Mouse (Mus musculus): ENCODE measurements around the gene Maf.

Gene Maf

DNA sequence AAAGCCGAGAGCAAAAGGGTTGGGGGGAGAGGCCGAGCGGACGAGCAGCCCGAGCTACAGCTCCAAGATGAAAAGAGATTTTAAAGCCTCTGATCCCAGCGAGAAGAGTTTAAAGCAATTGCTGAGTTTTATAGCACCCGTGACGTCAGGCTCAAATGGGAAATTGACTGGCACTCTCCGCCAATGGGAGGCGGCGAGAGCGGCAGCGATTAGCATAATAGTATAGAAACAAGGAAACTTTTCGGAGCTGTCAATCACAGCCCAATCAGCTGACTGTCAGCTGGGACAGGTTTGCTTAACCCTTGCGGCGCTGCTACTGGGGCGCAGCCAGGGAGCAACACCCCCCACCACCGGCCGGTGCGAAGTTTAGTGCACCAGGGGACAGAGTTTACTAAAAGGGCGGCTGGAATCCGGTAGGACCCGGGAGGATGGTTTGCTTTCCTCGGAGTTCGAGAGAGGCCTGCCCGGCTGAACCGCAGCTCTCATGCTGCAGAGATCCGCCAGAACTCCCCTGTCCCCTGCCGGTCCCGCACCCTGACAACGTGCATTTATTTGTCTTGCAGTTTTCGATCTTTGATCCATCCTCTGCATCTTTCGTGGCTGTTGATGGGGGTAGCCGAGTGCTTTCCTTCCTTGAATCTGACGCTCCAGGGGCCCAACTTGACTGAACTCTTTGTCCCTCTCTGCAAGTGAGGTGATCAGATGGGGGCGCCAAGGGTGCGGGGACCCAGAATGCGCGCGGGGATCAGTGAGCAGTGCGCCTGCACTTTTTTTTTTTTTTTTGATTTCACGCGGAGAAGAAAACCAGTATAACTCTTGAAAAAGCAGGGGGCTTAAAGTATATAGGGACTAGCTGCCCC, at the start of gene Maf:
TSS of gene Maf (minus strand) at position 64 of the 860 bp plus-strand sequence.
- DNase-seq (ENCODE audit: low spot score in 2 of 2), result peak; percentile 88 to 90

DNA sequence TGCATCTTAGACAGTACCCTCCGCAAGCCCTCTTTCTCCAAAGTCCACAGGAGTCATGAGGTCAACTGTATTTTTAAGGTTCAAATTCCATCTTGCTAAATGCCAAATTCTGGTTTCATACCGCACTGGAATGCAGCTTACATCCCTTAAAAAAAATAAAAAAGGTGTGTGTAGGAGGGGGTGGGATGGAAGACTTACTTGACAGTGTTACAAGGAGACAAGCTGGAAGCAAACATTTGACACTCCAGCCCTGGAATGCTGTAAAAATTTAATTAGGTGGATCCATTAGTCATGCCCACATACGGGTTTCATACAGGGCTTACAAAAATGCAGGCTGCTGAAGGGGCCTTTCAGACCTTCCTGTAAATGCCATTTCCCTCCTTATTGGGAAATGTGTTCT, 49.4 kb upstream of the Maf start:
- DNase-seq (ENCODE audit: low spot score in 2 of 2), result no peak

DNA sequence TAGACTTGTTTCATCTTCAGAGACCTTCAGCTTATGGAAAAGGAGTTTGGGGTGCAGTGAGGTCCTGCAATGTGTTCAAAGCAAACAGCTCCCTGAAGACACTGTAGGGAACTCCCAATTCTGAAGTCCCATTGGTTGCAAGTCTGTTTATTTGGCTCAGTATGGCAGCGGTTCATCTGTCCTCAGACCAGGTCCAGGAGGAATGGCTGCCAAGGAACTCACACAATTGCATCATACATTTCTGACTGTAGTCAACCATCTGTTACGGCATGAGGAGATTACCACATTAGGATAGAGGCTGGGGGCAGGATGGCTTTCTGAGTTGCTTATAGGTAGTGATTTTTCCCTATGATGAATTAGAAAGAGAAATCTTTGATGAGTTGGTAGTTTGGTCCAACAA, 48.4 kb upstream of the Maf start:
- DNase-seq (ENCODE audit: low spot score in 2 of 2), result no peak

DNA sequence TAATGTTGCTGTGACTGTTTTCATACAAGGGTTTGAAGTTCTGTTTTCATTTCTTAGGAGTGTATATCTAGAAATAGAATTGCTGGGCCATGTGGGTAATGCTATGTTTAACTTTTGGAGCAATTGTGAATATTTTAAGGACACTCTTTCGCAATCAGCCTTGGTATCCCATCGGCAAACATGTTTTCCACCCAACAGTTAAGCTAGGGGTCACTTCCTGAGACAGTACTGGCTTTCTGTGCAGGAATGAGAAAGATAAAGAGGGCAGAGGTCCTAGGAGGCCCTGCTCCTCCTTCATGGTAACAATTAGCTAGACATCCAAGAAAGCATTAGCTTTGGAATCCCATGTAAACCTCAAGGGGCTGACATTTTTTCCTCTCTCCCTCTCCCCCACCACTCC, 47.1 kb upstream of the Maf start:
- DNase-seq (ENCODE audit: low spot score in 2 of 2), result no peak

DNA sequence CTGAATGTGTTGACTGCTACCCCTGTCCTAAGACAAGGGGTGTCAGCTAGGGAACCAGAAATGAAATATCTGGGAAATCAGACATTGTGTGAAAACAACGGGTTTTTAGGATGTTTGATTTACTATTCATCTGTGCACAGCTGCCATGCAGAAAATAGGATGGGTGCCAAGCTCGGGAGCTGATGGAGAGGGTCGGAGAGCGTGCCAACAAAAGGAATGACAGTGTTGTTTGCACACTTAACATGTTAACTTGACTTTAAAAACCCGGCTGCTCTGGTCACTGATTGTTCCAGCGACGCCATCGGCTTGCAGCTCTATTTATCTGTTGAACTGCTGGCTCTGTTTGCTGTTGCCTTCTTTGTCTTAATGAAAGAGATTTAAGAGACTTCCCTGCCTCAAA, 46.2 kb upstream of the Maf start:
- no peak for DNase-seq (ENCODE audit: low spot score in 2 of 2)

DNA sequence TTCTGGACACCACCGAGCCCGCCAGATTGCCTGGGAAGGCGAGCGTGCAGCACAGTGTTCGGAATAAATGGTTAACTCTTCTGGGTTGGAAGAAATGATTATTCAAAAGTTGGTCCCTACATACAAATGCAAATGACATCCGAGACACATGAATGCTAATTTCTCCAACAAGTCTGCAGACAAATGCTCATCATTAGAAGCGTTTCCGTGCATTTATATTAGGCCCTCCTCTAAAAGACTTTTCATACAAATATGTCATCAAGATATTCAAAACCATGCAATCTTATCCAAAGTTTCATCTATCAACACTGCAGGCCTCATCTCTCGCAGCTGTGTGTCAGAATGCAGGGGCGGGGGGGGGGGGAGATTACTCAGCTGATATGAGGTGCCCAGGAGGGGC, 39.8 kb upstream of the Maf start:
- DNase-seq (ENCODE audit: low spot score in 2 of 2), result no peak

DNA sequence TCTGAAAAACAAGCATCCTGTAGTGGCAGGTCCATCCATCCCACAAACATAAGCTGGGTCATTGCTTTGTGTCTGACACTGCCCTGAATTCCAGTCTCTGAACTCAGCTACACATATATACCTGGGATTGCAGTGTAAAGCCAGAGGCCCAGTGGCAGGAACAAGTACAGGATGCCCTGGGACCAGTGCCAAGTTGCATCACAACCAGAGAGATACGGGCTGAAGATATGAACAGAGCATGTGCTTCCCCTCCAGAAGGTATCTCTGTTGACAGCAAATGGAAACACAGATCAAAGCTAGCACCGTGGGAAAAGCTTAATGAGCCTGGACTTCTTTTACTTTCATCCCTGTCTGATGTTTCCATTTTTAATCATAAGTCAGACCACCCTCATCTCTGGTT, 38.1 kb upstream of the Maf start:
- DNase-seq (ENCODE audit: low spot score in 2 of 2), result no peak

DNA sequence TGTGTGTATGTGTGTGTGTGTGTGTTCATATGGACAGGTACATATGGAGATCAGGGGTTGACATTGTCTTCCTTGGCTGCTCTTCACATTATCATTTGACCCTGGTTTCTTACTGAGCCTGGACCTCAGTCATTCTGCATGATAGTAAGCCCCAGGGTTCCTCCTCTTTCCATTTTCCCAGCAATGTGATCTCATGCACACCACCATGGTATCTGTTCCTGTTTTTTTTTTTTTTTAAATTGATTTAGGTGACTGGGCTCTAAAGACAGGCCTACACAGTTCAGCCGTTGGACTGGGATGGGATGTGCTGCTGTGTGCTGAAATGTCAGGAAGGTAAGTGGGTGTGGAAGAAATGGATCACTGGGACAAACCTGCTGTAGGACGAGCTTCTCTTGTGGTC, 35.8 kb upstream of the Maf start:
- no peak for DNase-seq (ENCODE audit: low spot score in 2 of 2)

DNA sequence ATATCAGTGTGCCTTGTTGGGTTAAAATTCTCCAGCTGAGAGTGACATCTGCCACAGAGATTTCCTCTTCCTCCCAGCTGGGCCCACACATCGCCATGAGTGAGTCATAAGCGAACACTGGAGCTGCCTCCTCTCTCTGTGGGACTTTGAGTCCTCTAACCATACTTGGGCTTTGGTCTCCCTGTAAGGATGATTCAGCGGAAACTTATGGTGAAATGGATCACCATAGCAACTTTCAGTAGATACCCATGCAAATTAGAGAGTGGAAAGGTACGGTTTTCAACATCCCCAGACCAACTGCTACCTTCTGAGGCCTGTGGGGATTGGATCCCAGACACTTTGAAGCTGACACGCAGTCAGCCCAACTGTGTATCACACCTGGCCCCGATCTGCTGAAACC, 35.1 kb upstream of the Maf start:
- no peak for DNase-seq (ENCODE audit: low spot score in 2 of 2)

DNA sequence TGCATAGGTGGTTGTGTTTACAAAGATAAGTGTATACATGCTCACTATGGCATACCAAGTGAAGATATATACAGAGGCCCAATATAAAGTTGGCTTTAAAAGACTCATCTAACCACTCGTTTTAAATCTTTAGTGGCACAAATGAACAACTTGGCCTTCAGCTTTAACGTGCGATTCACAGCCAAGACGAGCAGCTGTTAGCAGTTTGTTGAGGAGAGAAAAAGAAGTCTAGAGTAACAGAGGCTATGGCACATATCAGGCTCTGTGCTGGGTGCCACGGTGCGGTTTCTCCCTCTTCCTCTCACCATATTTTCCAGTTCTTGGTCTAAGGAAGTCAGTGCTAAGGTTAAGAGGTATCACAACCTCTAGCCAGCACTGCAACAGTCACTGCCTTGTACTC, 34.4 kb upstream of the Maf start:
- DNase-seq (ENCODE audit: low spot score in 2 of 2), result no peak

DNA sequence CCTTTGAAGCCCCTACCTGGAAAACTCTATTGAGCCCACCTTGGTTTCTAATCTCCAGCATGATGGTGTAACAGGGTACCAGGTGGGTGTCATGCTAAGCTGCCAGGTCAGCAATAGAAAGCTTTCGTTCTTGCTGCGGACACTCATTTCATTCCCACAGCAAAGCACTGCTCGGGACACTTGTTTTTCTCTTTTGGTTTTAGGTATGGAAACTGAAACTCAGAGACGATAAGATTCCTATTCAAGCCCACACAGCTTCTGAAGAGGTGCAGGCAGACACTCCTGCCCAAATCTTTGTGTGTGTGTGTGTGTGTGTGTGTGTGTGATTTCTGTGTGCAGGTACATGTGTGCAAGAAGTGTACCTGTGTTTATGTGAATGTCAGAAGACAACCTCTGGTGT, 32.2 kb upstream of the Maf start:
- no peak for DNase-seq (ENCODE audit: low spot score in 2 of 2)

DNA sequence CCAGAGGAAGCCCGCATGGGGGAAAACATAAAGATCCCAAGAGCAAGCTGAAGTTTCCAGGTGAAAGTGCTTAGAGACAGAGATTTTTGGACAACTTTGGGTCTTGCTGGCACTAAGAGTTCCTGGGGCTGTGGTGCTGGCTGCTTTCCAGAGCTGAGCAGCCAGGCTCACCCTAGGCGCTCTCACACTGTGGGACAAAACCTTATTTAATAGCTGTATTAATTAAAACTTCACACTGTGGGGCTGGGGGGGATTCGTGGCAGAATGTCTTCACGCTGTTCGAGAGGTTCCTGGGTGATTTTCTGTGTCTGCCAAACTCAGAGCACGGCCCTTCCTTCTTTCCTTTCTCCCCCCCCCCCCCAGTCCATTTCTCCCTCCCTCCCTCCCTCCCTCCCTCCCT, 24.8 kb upstream of the Maf start:
- no peak for DNase-seq (ENCODE audit: low spot score in 2 of 2)

DNA sequence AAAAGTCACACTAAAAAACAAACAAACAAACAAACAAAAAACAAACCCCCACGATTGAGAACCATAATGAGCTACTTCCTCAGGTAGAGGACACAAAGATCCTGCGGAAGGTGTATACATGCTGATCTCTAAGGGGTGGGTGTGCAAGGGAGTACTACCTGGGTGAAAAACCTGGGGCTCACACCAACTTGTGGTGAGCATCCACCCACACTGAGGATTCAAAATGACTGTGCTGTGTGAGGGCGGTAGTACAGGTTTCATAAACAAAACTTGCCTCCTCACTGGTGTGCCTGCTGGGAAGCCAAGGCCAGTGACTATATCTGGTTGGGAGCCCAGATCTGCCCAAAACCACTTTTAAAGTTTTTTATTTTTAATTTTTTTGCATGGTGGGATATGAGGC, 19.2 kb upstream of the Maf start:
- no peak for DNase-seq (ENCODE audit: low spot score in 2 of 2)

DNA sequence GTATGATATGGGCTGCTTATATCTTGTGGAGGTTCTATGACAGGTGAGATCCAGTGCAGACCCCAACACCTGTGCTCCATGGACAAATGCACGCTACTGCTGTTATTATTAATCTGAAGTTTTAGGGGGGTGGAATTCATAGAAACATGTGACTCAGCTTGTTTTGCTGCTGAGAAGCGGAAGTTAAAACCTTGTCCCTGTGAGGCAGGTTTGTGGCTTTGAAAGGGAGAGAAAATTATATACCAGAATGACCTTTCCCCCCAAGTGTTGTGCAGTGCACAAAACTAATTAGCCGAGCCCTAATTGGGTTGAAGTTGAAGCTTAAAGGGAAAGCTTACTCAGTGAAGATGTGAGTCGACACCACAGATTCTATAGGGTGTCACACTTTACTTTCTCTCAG, 18.6 kb upstream of the Maf start:
- DNase-seq (ENCODE audit: low spot score in 2 of 2), result no peak

DNA sequence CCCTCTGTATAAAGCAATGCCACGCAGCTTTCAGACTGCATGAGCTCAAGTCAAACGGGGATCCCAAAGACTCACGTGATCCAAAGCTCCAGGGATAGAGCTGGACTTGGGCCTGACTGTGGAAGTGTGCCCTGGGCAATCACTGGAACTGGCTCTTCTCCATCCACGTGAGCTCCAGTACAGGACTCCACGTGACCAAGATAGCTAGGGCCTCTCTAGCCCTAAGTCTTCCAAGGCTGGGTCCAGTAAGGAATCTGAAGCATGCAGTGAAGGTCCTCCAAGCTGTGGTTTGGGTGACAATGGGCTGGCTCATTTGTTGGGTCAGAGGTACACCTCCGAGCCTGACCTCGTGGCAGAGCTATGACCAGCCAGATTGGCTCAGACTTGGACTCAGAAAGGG, 11.5 kb upstream of the Maf start:
- no peak for DNase-seq (ENCODE audit: low spot score in 2 of 2)

DNA sequence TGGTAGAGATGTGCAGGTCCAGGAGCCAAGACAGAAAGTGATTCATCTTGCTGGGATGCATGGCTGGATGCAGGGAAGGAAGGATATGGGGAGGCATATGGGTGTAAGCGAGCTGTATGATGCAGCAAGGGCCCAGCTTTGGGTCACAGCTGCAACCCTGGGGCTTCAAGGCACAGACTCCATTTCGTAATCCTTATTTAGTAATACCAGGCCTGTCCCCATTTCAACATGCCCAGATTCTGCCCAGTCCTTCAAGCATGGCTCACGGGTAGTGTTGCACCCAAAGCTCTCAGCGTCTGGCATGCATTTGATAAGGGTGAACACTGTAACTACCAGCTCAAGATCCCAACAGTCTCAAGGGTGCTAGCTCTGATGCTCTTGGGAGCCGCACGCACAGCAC, 11.0 kb upstream of the Maf start:
- no peak for DNase-seq (ENCODE audit: low spot score in 2 of 2)

DNA sequence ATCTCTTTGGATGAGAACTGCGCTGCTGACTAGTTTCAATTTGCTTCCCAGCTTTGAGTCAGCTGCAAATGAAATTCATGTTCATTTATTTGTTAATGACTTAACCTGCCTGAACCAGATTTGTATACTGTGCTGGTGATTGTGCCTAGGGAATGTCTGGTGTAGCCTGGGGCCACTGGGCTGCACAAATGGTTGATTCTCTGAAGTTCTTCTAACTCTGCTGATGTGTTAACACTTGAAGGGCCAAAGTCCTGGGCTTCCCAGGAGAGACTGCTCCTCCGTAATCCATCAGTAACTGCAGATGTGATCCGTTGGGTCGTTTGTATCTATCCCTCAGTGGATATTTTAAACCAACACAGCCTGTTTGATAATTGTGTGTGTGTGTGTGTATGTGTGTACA, 7.7 kb upstream of the Maf start:
- no peak for DNase-seq (ENCODE audit: low spot score in 2 of 2)

DNA sequence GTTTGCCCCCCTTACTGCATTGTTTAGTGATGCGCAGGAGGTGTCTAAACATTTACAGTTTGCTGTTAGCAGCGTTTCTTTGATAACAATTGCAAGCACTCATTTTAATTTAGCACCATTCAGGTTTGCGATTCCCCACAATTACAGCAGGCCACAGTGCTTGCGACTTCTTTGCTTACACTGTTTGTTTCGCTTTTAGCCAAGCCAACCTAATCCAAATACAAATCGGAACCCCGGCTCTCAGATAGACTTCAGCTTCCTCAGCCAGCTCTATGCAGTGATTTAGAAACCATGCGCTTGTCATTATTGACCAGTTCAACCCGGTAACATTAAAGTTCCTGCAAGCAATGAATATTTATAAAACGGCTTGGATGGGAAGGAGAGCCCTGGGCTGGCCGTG, 3.5 kb upstream of the Maf start:
- DNase-seq (ENCODE audit: low spot score in 2 of 2), result no peak

DNA sequence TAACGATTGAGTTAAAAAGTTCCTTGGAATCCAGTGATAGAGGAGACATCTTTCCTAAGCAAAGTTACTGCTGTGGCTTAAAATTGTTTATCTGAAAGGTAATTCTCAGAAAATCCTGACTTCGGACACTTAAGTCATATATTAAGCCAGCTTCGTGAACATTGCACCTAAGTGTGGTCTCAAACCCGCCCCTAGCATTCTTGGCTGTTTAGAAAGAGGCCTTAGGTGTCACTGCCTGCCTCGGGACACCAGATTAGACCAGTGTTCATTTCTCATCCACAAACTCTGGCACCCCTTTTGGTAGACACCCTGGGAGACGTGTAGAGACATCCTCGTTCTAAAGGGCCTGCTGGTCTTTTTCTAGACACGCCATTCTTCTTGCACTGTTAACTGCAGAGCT, 2.3 kb upstream of the Maf start:
- no peak for DNase-seq (ENCODE audit: low spot score in 2 of 2)

DNA sequence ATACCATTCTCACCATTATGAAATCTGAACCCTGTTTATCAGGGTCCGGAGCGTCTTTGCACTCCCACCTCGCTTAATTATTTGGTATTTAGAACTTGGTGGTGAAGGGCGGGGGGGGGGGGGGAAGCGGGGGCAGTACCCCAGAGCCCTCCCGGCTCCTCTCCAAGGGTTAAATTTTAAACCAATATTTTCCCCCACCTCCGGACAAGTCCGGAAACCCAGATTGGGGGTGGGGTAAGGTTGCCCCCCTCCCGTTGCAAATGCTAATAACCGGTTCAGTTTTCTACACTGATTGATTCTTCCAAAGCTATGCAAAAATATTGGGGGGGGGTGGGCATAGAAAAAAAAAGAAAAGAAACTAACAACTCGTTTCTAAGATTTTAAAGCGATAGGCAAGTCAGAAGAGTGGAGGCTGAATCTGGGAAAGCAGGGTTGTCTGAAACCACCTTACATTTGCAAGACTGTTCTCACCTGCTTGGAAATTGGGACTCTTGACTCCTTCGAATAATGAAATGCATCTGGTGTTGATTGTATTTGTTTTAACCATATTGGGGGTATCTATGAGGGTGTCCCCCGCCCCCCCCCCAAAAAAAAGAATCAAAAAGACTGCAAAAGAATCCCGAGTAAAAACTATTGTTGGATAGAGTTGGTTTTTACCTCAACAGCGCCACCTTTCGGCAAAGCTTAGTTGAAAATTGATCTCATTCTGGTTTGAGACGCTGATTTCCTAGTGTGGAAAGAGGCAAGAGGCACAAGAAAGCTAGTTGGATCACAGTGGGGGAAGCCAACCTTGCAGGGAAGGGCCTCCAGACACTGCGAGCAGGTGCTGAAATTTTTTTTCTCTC, 1.6 kb upstream of the Maf start:
- DNase-seq (ENCODE audit: low spot score in 2 of 2), result peak; percentile 66 to 71

DNA sequence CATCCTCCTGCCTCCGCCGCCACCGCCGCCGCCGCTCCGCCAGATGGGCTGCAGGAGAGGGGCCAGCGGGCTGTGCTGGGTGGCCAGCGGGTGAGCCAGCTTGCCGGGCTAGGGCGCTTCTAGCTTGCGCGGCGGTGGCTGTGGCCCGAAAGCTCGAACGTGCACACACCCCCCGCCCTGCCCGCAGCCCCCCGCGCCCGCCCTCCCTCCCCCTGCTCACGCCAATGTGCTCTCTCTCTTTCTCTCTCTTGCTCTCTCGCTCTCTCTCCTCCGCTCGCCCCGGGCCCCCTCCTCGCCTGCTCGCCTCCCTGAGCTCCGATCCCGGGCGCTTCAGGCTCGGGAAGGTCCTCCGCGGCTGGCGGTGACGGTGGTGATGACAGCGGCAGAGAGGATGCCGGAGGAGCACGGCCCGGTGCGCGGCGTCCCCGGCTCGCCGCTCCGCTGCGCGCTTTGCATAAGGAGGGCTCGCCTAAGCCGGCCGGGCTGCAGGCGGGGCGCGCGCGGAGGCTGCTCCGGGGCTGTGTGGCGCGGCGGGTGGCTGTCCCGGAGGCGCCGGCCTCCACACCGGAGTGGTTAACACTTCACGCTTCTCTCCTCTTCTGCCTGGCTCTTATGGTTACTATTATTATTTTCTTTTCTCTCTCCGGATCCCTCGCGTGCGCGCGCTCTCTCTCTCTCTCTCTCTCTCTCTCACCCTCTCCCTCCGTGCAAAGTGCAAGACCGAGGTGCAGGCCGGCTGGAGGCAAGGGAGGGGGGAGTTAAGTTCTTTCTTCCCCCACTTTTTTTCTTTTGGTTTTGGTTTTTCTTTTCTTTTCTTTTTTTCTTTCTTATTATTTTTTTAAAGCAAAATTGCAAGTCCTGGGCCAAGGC, 498 bp downstream of the Maf start:
- peak; percentile 58 to 75 for DNase-seq (ENCODE audit: low spot score in 2 of 2)

DNA sequence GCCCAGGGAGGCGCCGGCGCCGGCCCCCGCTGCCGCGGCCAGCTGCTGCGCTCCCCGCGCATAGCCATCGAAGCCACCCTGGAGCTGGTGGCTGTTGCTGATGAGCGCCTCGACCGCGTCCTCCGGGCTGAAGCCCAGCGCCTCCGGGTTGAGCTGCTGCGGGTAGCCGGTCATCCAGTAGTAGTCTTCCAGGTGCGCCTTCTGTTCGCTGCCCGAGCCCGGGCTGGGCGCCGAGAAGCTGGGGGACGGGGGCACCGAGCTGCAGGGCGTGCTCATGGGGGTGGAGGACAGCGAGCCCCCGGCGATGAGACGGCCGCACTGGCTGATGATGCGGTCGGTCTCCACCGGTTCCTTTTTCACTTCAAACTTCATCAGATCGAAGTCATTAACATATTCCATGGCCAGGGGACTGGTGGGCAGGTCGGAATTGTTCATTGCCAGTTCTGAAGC, 1.2 kb downstream of the Maf start:
- DNase-seq (ENCODE audit: low spot score in 2 of 2), result peak; percentile 21 to 51

Data from urinary bladder, adult 18-20 months (tissue).